Mouse (Mus musculus): ENCODE measurements around the gene Ociad2.

The Ociad2 gene

GRCm38 (mm10) chr5:73340723-73341235, at the start of gene Ociad2:
Ociad2 (minus strand) TSS chr5:73341028.
- DNase-seq, result no peak

GRCm38 (mm10) chr5:73383647-73383970, 42.8 kb upstream of the Ociad2 start:
- no peak for DNase-seq

- no peak for DNase-seq
These were observed 42.2 kb upstream of the Ociad2 start for GRCm38 (mm10) chr5:73382737-73383646.

DNA sequence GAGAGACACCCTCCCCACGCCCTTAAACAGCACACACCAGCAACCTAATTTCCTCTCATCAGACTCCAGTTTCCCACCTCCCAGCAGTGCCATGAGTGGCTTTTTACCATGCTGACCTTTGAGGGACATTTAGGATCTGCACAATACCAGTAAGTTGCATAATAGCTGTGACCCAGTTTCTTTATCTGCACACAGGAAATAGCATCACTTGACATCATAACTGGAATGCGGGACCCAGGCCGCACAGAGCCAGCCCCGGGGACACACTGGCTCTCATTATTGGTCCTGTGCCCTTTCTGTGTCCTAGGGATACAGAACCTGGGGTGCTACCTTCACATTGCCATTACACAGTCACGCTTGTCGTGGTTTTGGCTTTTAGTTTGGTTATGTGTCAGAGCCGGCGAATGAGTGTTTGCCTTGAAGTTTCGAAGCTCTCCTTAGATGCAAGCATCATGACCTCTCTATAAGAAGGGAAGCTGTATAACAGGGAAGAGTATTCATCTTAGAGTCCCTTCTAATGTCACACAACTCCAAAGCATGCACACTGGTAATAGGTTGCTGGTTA, 41.2 kb upstream of the Ociad2 start:
- DNase-seq, result no peak

GRCm38 (mm10) chr5:73381510-73381909, 40.7 kb upstream of the Ociad2 start:
- no peak for DNase-seq

GRCm38 (mm10) chr5:73380829-73381228, 40.0 kb upstream of the Ociad2 start:
- DNase-seq, result no peak

GRCm38 (mm10) chr5:73379908-73380307, 39.1 kb upstream of the Ociad2 start:
- peak; percentile 82 for DNase-seq

GRCm38 (mm10) chr5:73376491-73376890, 35.7 kb upstream of the Ociad2 start:
- no peak for DNase-seq

GRCm38 (mm10) chr5:73376041-73376440, 35.2 kb upstream of the Ociad2 start:
- DNase-seq, result no peak

DNA sequence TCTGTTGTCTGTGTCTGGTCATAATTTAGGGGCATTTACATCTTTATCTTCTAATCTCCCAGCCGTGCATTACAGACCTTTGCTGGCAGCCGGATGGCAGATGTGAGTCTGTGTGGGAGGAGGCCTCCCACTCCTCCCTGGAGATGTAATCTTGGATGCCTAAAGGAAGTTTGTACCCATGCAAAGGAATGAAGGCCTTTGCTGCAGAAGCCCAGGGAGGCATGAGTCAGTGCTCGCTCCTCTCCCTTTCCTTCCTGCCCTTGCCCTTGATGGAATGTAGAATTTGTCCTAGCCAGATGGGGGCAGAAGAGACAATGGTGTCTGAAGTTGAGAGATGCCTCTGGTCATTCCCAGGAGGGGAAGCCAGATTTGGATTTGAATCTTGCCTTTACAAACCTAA, 32.4 kb upstream of the Ociad2 start:
- DNase-seq, result no peak

DNA sequence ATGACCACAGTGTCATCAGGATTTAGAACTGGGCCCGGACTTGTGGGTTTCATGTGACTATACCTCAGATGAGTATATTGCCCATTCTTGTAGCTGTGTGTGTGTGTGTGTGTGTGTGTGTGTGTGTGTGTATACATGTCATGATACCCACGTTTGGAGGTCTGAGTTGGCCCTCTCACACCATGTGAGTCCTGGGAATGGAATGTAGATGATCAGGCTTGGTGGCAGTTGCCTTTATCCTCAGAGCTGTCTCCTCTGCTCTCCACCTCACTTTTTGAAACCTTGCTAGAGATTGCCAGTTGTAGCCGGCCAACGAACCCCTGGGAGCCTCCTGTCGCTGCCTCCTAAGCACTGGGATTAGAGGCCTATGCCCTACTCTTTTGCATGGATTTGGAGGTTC, 31.8 kb upstream of the Ociad2 start:
- no peak for DNase-seq

- DNase-seq, result no peak
These were observed 28.9 kb upstream of the Ociad2 start for GRCm38 (mm10) chr5:73369731-73370130.

- peak; percentile 47 for DNase-seq
These were observed 28.1 kb upstream of the Ociad2 start for GRCm38 (mm10) chr5:73368845-73369447.

- no peak for DNase-seq
These were observed 27.1 kb upstream of the Ociad2 start for GRCm38 (mm10) chr5:73367906-73368305.

GRCm38 (mm10) chr5:73364107-73364864, 23.5 kb upstream of the Ociad2 start:
- no peak for DNase-seq

- no peak for DNase-seq
These were observed 22.0 kb upstream of the Ociad2 start for GRCm38 (mm10) chr5:73362791-73363190.

GRCm38 (mm10) chr5:73362338-73362737, 21.5 kb upstream of the Ociad2 start:
- DNase-seq, result no peak

- no peak for DNase-seq
These were observed 19.4 kb upstream of the Ociad2 start for GRCm38 (mm10) chr5:73360240-73360639.

DNA sequence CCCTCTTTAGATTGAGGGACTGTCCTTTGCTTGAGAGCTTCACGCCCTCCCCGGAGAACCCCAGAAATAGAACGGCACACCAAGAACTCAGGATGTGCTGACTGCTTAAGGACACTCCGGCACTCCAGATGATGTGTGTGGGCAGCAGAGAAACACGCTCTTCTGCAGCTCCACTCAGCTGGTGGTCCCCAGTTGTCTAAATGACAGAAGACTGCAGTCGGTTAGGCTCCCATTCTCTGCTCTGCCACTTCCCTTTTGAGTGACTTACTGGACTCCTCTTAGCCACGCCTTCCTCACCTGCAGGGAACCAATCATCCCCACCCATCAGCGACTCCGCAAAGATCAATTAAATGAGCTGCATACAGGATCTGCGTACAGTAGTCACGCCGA, 18.9 kb upstream of the Ociad2 start:
- peak; percentile 80 for DNase-seq

DNA sequence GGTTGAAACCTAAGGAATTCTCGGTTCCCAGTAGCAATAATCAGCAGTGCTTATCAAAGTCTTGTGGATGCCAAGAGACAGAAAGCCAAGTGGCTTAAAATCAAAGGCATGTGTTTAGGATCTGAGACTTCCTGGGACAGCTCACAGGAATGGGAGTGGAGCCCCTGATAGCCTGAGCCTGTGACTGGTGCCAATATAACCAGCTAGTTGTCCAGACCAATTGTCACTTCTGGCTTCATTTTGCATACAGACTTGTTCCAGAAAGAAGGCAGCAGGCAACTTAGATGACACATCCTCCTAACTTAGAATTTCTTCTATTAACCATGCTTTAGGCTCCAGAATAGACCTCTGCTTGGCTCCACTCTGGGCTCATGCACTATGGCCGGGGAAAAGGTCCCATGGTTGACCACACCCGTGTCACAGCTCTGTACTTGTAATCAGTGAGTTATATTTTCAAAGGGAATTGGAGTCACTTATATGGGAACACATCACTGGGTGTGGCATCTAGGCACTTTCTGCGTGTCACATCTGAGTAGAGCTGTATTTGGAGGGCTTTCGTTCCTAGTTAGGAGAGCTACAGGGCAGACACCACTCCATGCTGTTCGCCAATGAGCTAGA, 18.4 kb upstream of the Ociad2 start:
- DNase-seq, result no peak

DNA sequence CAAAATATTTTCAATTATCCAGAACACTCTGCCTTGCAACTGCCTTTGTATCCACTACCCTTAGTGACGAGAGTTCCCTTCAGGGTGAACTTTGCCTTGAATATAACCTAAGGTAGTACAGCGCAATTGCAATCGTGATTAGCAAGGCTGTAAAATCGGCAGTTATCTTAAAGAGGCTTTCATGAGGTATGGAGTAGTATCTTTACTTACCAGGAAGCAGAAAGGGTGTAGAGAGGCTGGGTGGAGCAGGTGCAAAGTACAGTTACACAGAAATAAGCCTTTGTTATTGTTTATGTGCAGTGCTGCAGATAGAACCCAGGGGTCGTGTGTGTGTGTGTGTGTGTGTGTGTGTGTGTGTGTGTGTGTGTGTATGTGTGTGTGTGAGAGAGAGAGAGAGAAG, 14.6 kb upstream of the Ociad2 start:
- DNase-seq, result no peak

- no peak for DNase-seq
These were observed 13.2 kb upstream of the Ociad2 start for GRCm38 (mm10) chr5:73353978-73354377.

GRCm38 (mm10) chr5:73353519-73353918, 12.7 kb upstream of the Ociad2 start:
- peak; percentile 74 for DNase-seq
